Mouse (Mus musculus) small intestine, adult 2 months (tissue): Measurements from ENCODE around the gene Tia1.

ENCODE experiments used
- CTCF ChIP-seq: fragments of 200-500 bp; IDR thresholded peaks from 2 replicates; pipeline ENCODE4 v1.5.1; 2012; ENCODE audit warnings: low read depth, mild to moderate bottlenecking, control low read depth, inconsistent platforms, low read length, moderate library complexity, mixed read lengths; ENCODE audit not compliant: insufficient replicate concordance, insufficient read length; ENCODE audit errors: extremely low read depth
- POLR2A ChIP-seq: fragments of 200-500 bp; IDR thresholded peaks from 2 replicates; pipeline ENCODE4 v1.6.1; 2012; ENCODE audit warnings: low read depth, mild to moderate bottlenecking, control low read depth, inconsistent platforms, low read length, moderate library complexity

DNA sequence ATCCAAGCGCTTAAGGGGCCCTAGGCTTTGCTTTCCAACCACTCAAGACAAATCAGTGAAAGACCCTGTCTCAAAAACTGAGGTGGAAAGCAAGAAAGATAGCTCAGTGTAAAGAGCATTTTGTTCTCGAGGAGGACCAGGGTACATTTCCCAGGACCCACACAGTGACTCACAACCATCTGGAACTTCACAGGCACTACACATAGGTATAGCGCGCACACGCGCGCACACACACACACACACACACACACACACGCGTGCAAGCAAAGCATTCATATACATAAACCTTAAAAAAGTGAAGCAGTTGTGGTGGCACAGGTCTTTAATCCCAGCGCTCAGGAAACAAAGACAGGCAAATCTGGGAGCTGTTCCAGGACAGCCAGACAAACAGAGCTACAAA, 37.6 kb downstream of the Tia1 start:
- TF ChIP-seq CTCF (no peak), POLR2A (no peak)
